Mouse (Mus musculus): Measurements from ENCODE around the gene Bmp2k. TPM values are rescaled to one million over a fixed set of nuclear protein-coding genes. Genes with fewer than 3 reads are reported as not detected.

Bmp2k gene
- polyA plus RNA-seq, 1 experiment from 2014 or later = 15.2 TPM

GRCm38 (mm10) chr5:96962934-96963301 is 34.6 kb upstream of the Bmp2k start:
- no peaks in the 10 kb centered on the region for H3K36me3 ChIP-seq (replicated peaks; ENCODE audit: insufficient read depth, low read length)
- no peak overlapping the region for H3K27ac ChIP-seq (ENCODE audit: low read depth)
- DNase-seq (no peak), ATAC-seq (no peak)
- TF ChIP-seq EP300 (IDR thresholded peaks at IDR 0.05; ENCODE audit: low read depth) = no peak
- no peak for TF ChIP-seq CTCF (IDR thresholded peaks at IDR 0.05; ENCODE audit: low read depth)
- H3K4me2 ChIP-seq (ENCODE audit: low read depth, low read length) = no peak overlapping the region
- 45% methylated on average over 6 of the region's 6 CpGs for WGBS (ENCODE audit: insufficient replicate concordance)
- H3K4me3 ChIP-seq (ENCODE audit: low read depth, low read length) = no peak overlapping the region
- no peaks in the 10 kb centered on the region for H3K9me3 ChIP-seq (ENCODE audit: low read length)
- no peak overlapping the region for H3K9ac ChIP-seq (replicated peaks)
- no peaks in the 10 kb centered on the region for H3K27me3 ChIP-seq (ENCODE audit: insufficient read depth, low read length)
- peaks cover 9% of the 10 kb centered on the region for H3K4me1 ChIP-seq (ENCODE audit: insufficient read depth)

- 9% methylated on average over 14 of the region's 14 CpGs for WGBS (ENCODE audit: insufficient replicate concordance)
- ATAC-seq (0 out of 2 replicates have a peak, but pooled peaks have one; percentile 23), DNase-seq (no peak)
- no peaks in the 10 kb centered on the region for H3K36me3 ChIP-seq (replicated peaks; ENCODE audit: insufficient read depth, low read length)
- peak overlapping the region; percentile 48; the same call in 1 of the 2 replicates for H3K9ac ChIP-seq (replicated peaks)
- H3K4me2 ChIP-seq (ENCODE audit: low read depth, low read length) = peak overlapping the region; percentile 72
- H3K4me3 ChIP-seq (ENCODE audit: low read depth, low read length) = peak overlapping the region; percentile 33
- H3K27ac ChIP-seq (ENCODE audit: low read depth) = no peak overlapping the region
- no peaks in the 10 kb centered on the region for H3K9me3 ChIP-seq (ENCODE audit: low read length)
- H3K4me1 ChIP-seq (ENCODE audit: insufficient read depth) = peaks cover 13% of the 10 kb centered on the region
- H3K27me3 ChIP-seq (ENCODE audit: insufficient read depth, low read length) = no peaks in the 10 kb centered on the region
- TF ChIP-seq EP300 (IDR thresholded peaks at IDR 0.05; ENCODE audit: low read depth) = no peak
These were observed 33.1 kb upstream of the Bmp2k start for GRCm38 (mm10) chr5:96964062-96965028.

- no peak overlapping the region for H3K27ac ChIP-seq (ENCODE audit: low read depth)
- no peak overlapping the region for H3K4me3 ChIP-seq (ENCODE audit: low read depth, low read length)
- ATAC-seq (no peak), DNase-seq (no peak)
- no peaks in the 10 kb centered on the region for H3K36me3 ChIP-seq (replicated peaks; ENCODE audit: insufficient read depth, low read length)
- H3K4me1 ChIP-seq (ENCODE audit: insufficient read depth) = peaks cover 10% of the 10 kb centered on the region
- TF ChIP-seq CTCF (IDR thresholded peaks at IDR 0.05; ENCODE audit: low read depth) (no peak), EP300 (IDR thresholded peaks at IDR 0.05; ENCODE audit: low read depth) (no peak)
- H3K9me3 ChIP-seq (ENCODE audit: low read length) = no peaks in the 10 kb centered on the region
- no peaks in the 10 kb centered on the region for H3K27me3 ChIP-seq (ENCODE audit: insufficient read depth, low read length)
- no peak overlapping the region for H3K9ac ChIP-seq (replicated peaks)
- H3K4me2 ChIP-seq (ENCODE audit: low read depth, low read length) = peak overlapping the region; percentile 72; the same call in 1 of the 2 replicates
- 83% methylated on average over 2 of the region's 2 CpGs for WGBS (ENCODE audit: insufficient replicate concordance)
These were observed 32.5 kb upstream of the Bmp2k start for GRCm38 (mm10) chr5:96965029-96965403.

GRCm38 (mm10) chr5:96965503-96965902 is 32.0 kb upstream of the Bmp2k start:
- no peaks in the 10 kb centered on the region for H3K9me3 ChIP-seq (ENCODE audit: low read length)
- no peaks in the 10 kb centered on the region for H3K27me3 ChIP-seq (ENCODE audit: insufficient read depth, low read length)
- peaks cover 11% of the 10 kb centered on the region for H3K4me1 ChIP-seq (ENCODE audit: insufficient read depth)
- H3K9ac ChIP-seq (replicated peaks) = no peak overlapping the region
- 88% methylated on average over 2 of the region's 2 CpGs for WGBS (ENCODE audit: insufficient replicate concordance)
- H3K27ac ChIP-seq (ENCODE audit: low read depth) = no peak overlapping the region
- no peak for TF ChIP-seq CTCF (IDR thresholded peaks at IDR 0.05; ENCODE audit: low read depth)
- TF ChIP-seq EP300 (IDR thresholded peaks at IDR 0.05; ENCODE audit: low read depth) = no peak
- no peak overlapping the region for H3K4me3 ChIP-seq (ENCODE audit: low read depth, low read length)
- DNase-seq = no peak
- H3K36me3 ChIP-seq (replicated peaks; ENCODE audit: insufficient read depth, low read length) = no peaks in the 10 kb centered on the region
- H3K4me2 ChIP-seq (ENCODE audit: low read depth, low read length) = no peak overlapping the region
- no peak for ATAC-seq

GRCm38 (mm10) chr5:96968628-96969027 is 28.9 kb upstream of the Bmp2k start:
- no peak for ATAC-seq
- Histone ChIP-seq H3K9me3 (ENCODE audit: low read length) (no peaks in the 10 kb centered on the region), H3K4me1 (ENCODE audit: insufficient read depth) (peaks cover 11% of the 10 kb centered on the region), H3K27ac (ENCODE audit: low read depth) (no peak overlapping the region), H3K4me2 (ENCODE audit: low read depth, low read length) (no peak overlapping the region), H3K9ac (replicated peaks) (no peak overlapping the region), H3K36me3 (replicated peaks; ENCODE audit: insufficient read depth, low read length) (no peaks in the 10 kb centered on the region), H3K4me3 (ENCODE audit: low read depth, low read length) (no peak overlapping the region), H3K27me3 (ENCODE audit: insufficient read depth, low read length) (no peaks in the 10 kb centered on the region)
- DNase-seq = no peak
- TF ChIP-seq CTCF (IDR thresholded peaks at IDR 0.05; ENCODE audit: low read depth) = no peak
- TF ChIP-seq EP300 (IDR thresholded peaks at IDR 0.05; ENCODE audit: low read depth) = no peak
- 30% methylated on average over 6 of the region's 6 CpGs for WGBS (ENCODE audit: insufficient replicate concordance)

- H3K36me3 ChIP-seq (replicated peaks; ENCODE audit: insufficient read depth, low read length) = no peaks in the 10 kb centered on the region
- peaks cover 11% of the 10 kb centered on the region for H3K4me1 ChIP-seq (ENCODE audit: insufficient read depth)
- H3K4me2 ChIP-seq (ENCODE audit: low read depth, low read length) = no peak overlapping the region
- no peak overlapping the region for H3K27ac ChIP-seq (ENCODE audit: low read depth)
- WGBS (ENCODE audit: insufficient replicate concordance) = 79% methylated on average over 3 of the region's 3 CpGs
- ATAC-seq (no peak), DNase-seq (no peak)
- H3K9me3 ChIP-seq (ENCODE audit: low read length) = no peaks in the 10 kb centered on the region
- H3K4me3 ChIP-seq (ENCODE audit: low read depth, low read length) = no peak overlapping the region
- no peaks in the 10 kb centered on the region for H3K27me3 ChIP-seq (ENCODE audit: insufficient read depth, low read length)
- TF ChIP-seq CTCF (IDR thresholded peaks at IDR 0.05; ENCODE audit: low read depth) (no peak), EP300 (IDR thresholded peaks at IDR 0.05; ENCODE audit: low read depth) (no peak)
- H3K9ac ChIP-seq (replicated peaks) = no peak overlapping the region
These were observed 28.5 kb upstream of the Bmp2k start for GRCm38 (mm10) chr5:96969032-96969431.
